Mouse (Mus musculus): ENCODE results near the gene Tmem200b. TPM values are rescaled to one million over a fixed set of nuclear protein-coding genes. Genes with fewer than 3 reads are reported as not detected.

The Tmem200b gene
- polyA plus RNA-seq, 2 experiments from 2014 or later = not detected

GRCm38 (mm10) chr4:131911521-131911920 is 10.1 kb upstream of the Tmem200b start:
- ATAC-seq = no peak

GRCm38 (mm10) chr4:131913526-131913925 is 8.0 kb upstream of the Tmem200b start:
- ATAC-seq = no peak

GRCm38 (mm10) chr4:131914046-131914643 is 7.4 kb upstream of the Tmem200b start:
- no peak for ATAC-seq

DNA sequence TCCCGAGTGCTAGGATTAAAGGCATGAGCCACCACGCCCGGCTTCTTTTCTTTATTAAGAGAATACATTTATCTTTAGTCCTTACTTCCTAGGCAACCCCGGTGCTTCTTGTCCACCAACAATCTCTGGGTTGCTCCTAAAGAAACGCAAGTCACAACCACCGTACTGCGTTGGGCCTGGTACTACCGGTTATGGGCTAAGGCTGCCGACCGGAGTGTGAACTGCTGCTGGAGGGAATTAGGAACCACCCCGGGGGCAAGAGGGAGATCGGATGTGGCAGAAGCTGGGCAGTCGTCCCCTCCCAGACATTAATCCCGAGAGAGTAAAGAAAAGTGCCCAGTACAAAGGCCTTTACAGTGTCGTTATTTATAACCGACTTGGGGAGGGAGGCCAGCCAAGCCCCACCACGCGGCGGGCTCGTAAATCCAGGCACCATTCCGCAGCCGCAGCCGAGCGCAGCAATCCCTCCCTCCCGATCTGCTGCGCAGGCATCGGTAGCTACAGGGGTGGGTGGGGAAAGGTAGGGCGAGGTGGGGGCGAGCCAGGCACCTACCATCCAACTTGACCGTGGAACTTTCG is 6.6 kb upstream of the Tmem200b start:
- ATAC-seq = no peak

- no peak for ATAC-seq
Measured at GRCm38 (mm10) chr4:131915821-131916328, 5.7 kb upstream of the Tmem200b start.

DNA sequence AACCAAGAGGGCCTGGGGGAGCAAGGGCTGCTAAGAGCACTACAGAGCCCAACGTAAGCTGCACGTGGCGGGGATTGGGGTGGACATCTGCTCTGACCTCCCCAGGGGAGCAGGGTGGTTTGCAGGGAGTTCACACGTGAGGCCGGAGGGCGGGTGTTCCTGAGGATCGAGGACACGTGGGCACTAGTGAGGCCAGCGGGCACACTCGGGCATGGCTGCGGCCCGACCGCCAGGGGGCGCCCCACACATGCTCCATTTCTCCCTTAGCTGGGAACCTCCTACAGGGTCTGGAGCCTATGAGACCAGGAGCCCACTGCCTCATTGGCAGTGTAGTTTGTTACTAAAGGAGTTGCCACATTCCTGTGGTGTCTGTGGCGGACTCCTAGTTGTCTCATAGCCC is 5.1 kb upstream of the Tmem200b start:
- ATAC-seq = no peak

GRCm38 (mm10) chr4:131917010-131917555 is 4.5 kb upstream of the Tmem200b start:
- ATAC-seq = no peak

- no peak for ATAC-seq
Measured at GRCm38 (mm10) chr4:131918026-131918533, 3.5 kb upstream of the Tmem200b start.

DNA sequence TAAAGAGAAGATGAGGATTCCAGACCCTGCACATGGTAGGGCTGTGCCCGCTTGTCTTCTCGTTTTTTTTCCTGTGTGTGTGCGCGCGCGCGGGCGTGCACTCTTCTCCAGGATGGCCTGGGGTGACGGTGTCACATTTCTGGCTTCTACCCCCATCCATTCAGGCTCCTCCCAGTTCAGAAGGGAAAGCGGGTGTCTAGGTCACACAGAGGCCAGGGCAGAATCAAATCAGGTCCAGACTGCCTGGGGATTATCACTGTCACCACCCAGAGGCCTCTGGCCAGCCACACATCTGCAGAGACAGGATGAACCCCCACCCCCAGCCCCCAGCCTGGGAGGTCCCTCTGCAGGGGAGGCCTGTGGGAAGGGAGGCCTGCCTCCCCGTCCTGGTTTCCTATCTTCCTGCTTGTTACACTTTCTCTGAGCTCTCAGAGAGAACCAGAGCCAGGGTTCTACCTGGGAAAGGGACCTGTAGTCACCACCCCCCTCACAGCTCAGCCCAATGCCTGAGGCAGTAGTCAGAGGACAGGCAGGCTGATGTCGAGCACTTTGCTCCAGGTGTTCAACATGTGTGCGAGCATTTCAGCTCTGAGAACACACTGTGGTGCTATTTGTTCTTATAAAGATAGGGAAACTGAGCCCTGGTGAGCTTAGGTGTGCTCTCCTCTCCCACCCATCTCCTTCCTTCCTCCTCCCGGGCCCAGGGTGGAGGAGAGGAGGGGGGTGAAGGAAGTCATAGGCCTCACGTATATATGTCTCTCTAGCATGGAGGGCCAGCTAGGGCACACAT is 2.7 kb upstream of the Tmem200b start:
- ATAC-seq = no peak

GRCm38 (mm10) chr4:131919506-131920140 is 1.9 kb upstream of the Tmem200b start:
- ATAC-seq = no peak

DNA sequence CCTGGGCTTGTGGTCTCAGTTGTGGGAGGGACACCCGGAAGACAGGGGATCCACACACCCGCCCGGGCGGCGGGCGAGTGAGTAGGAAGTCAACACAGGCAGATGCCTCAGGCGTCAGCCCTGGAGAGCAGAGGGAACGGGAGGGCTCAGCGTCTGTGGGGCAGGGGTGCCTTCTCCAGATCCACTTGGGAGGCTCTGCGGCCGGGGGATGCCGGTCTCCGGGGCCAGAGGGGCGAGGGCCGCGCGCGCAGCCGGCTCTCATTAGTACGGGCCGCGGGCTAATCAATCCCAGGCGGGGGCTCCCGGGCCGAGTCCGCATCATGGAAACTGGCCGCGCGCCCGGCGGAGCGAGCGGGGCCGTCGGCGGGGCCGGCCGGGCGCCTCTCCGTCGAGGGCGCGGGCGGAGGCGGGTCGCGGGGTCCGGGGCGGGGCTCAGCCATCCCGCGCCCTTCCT is 1.4 kb upstream of the Tmem200b start:
- no peak for ATAC-seq

DNA sequence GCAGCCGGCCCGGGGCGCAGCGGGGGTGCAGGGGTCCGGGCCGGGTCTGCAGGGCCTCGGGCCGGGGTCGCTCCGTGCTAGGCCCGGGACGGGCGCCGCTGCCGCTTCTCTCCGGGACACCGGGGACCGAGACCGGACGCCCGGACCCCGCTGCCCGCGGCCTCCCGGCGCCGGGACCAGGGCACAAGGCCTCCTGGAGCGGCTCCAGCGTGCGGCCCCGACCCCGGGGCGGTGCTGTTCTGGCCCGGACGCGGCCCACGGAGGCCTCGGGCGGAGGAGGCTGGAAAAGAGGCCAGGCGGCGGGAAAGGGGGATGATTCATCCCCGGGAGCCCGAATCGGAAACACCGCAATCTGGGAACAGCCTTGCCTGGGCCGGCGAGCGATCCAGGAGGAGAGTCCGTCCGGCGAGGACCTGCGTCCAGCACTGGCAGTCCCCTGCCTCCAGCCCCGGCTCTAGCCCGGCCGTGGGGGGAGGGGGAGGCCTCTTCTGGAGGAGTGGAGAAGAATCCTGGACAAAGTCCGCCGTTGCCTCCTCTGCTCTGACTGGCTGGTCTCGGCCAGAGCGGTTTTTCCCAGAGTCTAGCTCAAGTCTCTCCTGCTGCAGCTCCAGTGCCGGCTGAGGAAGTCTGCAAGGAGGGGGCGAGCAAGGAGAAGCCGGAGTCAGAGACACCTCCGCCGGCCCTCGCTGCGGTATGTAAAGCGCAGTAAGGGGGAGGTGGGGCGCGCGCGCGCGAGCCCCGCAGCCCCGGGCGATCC is 798 bp upstream of the Tmem200b start:
- ATAC-seq = no peak

- no peak for ATAC-seq
Measured at GRCm38 (mm10) chr4:131922404-131922803, 833 bp downstream of the Tmem200b start.

GRCm38 (mm10) chr4:131924096-131924810 is 2.7 kb downstream of the Tmem200b start:
- ATAC-seq = no peak

DNA sequence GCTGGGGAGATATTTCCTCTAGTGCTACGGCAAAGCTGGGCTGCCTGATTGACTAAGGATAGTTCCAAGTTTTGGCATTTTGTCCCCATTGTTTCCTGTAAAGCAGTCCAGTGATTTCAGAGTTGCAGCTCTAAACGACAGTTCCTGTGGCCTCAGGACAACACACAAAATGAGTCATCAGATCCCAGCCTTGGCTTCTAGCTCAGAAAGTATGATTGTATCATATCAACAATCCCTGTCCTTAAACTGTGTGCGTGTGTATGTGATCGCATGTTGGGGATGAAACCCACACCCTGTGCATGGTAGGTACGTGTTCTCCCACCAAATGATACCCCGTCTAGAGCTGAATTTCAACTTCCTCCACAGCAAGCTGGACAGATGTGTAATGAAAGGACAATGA is 7.6 kb downstream of the Tmem200b start:
- ATAC-seq = no peak

GRCm38 (mm10) chr4:131939459-131939858 is 17.9 kb downstream of the Tmem200b start:
- ATAC-seq = no peak

DNA sequence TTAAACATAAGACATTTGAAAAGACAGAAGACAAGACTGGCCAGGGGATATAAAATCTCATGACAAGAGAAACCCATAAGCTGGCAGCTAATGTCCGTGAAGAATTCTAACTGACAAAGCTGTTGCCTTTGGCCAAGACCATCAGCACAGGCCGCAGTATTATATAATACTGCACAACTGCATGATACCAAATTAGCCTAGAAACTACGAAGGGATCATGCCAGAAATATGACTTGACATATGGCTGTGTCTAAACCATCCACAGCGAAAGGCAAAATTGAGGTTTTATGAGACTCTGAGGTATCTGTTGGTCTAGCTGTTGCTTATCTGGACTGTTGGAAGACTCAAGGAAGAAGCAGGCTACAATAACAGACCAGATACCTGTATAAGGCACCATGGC is 19.3 kb downstream of the Tmem200b start:
- no peak for ATAC-seq

DNA sequence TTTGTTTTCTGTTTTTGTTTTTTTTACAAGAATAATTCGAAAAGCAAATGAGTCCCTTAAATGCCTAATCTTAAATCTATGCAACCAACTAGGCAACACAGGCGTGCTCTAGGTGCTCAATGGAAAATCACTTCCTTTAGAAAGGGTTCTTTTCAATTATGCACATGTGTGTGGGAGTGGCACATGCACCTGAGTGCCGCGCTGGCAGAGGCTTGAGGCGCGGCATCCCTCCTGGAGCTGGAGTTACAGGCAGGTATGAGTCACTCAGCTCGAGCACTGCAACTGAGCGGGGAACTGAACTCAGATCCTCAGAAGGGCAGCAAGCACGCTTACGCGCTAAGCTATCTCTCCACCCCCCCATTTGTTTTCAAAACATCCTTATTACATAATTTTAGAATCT is 26.3 kb downstream of the Tmem200b start:
- no peak for ATAC-seq

DNA sequence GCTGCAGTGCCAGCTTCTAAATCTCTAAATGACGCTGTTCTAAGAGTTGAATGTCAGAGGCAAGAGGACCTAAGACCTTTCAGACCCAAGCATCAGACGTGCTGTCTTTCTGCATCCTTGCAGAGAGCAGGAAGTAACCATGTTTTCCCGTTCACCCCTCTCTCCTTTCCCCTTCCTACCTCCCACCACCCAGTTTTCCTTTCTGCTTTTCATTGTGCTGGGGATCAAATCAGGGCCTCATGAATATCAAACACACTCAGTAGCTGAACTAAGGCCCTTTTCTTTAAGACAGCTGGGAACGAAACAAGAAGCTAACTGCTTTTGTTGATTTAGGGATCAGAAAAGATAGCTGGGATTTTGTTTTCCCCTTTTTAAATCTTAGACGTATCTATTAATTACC is 28.3 kb downstream of the Tmem200b start:
- ATAC-seq = no peak

- ATAC-seq = no peak
Measured at GRCm38 (mm10) chr4:131950657-131951056, 29.1 kb downstream of the Tmem200b start.

DNA sequence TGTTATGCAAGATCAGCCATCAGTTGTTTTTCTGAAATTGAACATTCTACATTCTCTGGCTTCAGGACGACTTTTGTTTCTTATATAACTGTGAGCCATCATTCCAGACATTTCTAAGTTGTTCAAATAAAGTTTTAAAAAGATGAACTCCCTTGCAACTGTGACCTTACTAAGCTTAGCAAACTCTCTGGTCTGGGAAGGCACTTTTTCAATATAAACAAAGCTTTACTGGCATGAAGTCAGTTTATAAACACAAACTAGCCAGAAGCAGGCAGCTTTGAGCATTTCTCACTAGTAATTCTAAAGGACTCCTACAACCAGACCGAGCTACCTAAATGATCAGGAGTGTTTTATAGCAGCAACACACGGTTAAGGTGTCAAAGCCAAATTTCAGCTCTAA is 35.6 kb downstream of the Tmem200b start:
- no peak for ATAC-seq
